Mouse (Mus musculus) cortical plate, adult 2 months (tissue): ENCODE measurements around the gene Esam.

ENCODE experiments used
- CTCF ChIP-seq: fragments of 200-500 bp; IDR thresholded peaks from 2 replicates; pipeline ENCODE4 v1.5.1; 2011; ENCODE audit warnings: mild to moderate bottlenecking, control low read depth, low read length; ENCODE audit not compliant: insufficient read depth; ENCODE audit errors: extremely low read depth
- POLR2A ChIP-seq: fragments of 200-500 bp; IDR thresholded peaks from 2 replicates; pipeline ENCODE4 v1.6.1; 2011; ENCODE audit warnings: mild to moderate bottlenecking, low read length, control low read depth; ENCODE audit not compliant: insufficient read depth; ENCODE audit errors: extremely low read depth

GRCm38 (mm10) chr9:37563805-37564204 lies 35.9 kb downstream of the Esam start:
- TF ChIP-seq CTCF: no peak
- TF ChIP-seq POLR2A: no peak
